Mouse (Mus musculus) gastrocnemius, adult 2 months (tissue): Measurements from ENCODE around the gene Dhrs4. TPM values are rescaled to one million over a fixed set of nuclear protein-coding genes. Genes with fewer than 3 reads are reported as not detected.

ENCODE experiments used
- DNase-seq: peaks from one replicate; pipeline ENCODE4 v3.0.0; 2022
- H3K27ac ChIP-seq: fragments of 200-600 bp; 2 replicates; pipeline ENCODE4 v1.8.1; 2022; ENCODE audit warnings: mild to moderate bottlenecking
- H3K4me3 ChIP-seq: fragments of 200-600 bp; 2 replicates; pipeline ENCODE4 v1.8.1; 2022; ENCODE audit warnings: mild to moderate bottlenecking, moderate library complexity
- CTCF ChIP-seq: fragments of 200-600 bp; IDR thresholded peaks from 2 replicates; pipeline ENCODE4 v1.8.1; 2022; ENCODE audit warnings: antibody characterized with exemption, mild to moderate bottlenecking, moderate library complexity
- intact Hi-C: fragments of 180-260 bp; cut with DNase I; formaldehyde crosslinking; loops from one replicate; pipeline ENCODE4 v1.15.1; 2025
- total RNA-seq, 2 experiments: library from RNA; stranded (reverse); gene quantifications; 2 replicates each; pipeline ENCODE4 v1.2.3; 2021

The Dhrs4 gene
- total RNA-seq, 2 experiments from 2014 or later: 28.4 to 68.7 TPM

DNA sequence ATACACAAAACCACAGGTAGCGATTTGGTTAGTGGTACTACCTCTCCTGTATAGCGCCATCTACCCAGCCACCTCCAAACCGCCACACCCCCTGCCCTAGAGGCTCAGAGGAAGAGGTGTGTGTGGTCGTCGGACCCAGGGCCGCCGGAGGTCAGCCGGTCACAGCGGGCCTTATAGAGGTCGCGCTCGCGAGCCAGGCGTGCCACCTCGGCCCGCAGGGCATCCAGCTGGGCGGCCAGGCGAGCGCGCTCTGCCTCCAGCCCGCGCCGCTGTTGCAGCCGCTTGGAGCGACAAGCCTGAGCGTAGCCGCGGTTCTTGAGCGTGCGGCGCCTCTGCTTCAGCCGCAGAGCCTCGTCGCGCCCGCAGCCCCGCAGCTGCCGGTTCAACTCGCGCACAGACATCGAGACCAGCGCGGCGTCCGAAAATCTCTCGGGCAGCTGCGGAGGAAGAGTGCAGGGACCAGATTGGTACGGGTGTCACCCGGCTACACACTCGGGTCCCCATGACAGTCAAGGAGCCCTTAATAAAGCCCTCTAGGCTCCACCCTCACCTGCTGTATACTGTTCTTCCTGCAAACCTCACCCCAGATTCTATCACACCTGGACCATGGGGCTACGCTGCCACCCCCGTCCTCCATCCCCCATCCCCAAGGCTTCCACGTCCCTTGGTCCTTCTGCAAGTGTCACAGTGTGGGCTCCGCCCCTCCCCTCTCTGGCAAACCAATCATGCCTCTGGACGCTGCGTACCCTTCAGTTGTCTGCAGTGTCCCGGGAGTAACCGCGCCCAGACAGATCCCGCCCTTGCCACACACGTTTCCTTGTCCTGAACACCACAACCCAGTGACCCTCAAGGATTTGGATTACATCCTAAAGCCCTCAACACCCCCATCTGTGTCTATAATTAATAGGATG is 42.1 kb downstream of the Dhrs4 start:
- Histone ChIP-seq H3K27ac (no peak overlapping the region), H3K4me3 (peak overlapping the region; percentile 62)
- DNase-seq: no peak
- TF ChIP-seq CTCF: no peak
- intact Hi-C loops: no loop called here

GRCm38 (mm10) chr14:55524062-55524461 is 45.5 kb downstream of the Dhrs4 start:
- Histone ChIP-seq H3K4me3 (no peak overlapping the region), H3K27ac (no peak overlapping the region)
- DNase-seq: no peak
- no peak for TF ChIP-seq CTCF
- intact Hi-C loops: no loop called here

DNA sequence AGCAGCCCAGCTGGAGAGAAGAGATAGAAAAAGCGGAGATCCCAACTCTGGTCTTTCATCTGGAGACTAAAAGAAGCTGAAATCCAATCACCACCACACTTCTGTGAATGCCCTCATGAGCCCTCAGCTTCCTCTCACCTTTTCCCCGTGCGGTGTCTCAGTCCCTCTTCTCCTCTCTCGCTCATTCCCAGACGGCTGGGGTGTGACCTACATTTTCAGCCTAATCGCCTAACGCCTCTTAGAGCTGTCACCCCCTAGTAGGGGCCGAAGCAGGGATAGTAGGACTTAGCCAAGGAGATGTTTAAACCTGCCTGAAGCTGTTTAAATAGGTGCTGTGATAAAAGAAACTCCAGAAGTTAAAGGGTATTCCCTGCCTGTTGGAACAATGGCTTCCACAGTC is 46.2 kb downstream of the Dhrs4 start, which contains the start of gene Nrl:
Gene Nrl (minus strand): TSS at position 197 of the 400 bp plus-strand sequence.
- TF ChIP-seq CTCF: no peak
- H3K27ac ChIP-seq: no peak within 1 kb of the TSS
- intact Hi-C loops: no loop called here
- H3K4me3 ChIP-seq: no peak within 1 kb of the TSS
- no peak for DNase-seq

GRCm38 (mm10) chr14:55526674-55527073 is 48.1 kb downstream of the Dhrs4 start:
- Histone ChIP-seq H3K4me3 (no peak overlapping the region), H3K27ac (no peak overlapping the region)
- intact Hi-C loops: loop anchor here (2.0 kb wide), 1 partner anchor 30 kb away; no protein-coding TSS in a partner anchor
- DNase-seq: no peak
- no peak for TF ChIP-seq CTCF

DNA sequence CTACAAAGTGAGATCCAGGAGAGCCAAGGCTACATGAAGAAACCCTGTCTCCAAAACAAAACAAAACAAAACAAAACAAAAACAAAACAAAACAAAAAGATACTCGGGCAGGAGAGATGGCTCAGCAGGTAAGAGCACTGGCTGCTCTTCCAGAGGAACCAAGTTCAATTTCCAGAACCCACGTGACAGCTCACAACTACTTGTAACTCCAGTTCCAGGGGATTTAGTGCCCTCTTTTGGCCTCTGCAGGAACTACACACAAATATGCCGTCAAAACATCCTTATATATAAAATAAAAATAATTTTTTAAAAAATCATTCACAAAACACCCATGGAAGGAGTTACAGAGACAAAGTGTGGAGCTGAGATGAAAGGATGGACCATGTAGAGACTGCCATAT is 49.4 kb downstream of the Dhrs4 start:
- Histone ChIP-seq H3K27ac (no peak overlapping the region), H3K4me3 (no peak overlapping the region)
- intact Hi-C loops: loop anchor here (2.0 kb wide), 1 partner anchor 31 kb away; no protein-coding TSS in a partner anchor
- no peak for DNase-seq
- peak; percentile 55 for TF ChIP-seq CTCF

GRCm38 (mm10) chr14:55536116-55536745 is 57.7 kb downstream of the Dhrs4 start:
- TF ChIP-seq CTCF: peak; percentile 68
- DNase-seq: peak; percentile 45
- Histone ChIP-seq H3K27ac (no peak overlapping the region), H3K4me3 (no peak overlapping the region)
- intact Hi-C loops: loop anchor here (2.0 kb wide), 1 partner anchor 39 kb away; no protein-coding TSS in a partner anchor

Other genes with a start within 250 kb of the Dhrs4 start
- gene Carmil3, start 11.9 kb downstream of the Dhrs4 start, total RNA-seq: under 1 TPM; 0.43 to 0.95 TPM
- not detected for gene Cpne6, start 31.7 kb downstream of the Dhrs4 start, total RNA-seq
- gene Nrl, start 46.2 kb downstream of the Dhrs4 start, total RNA-seq: not detected
- gene Pck2, start 61.5 kb downstream of the Dhrs4 start, total RNA-seq: 1 to 10 TPM; 3.5 to 4.2 TPM
- 100 to 1,000 TPM; 129 to 133 TPM for gene Dcaf11, start 81.2 kb downstream of the Dhrs4 start, total RNA-seq
- not detected for gene A730061H03Rik, start 81.6 kb downstream of the Dhrs4 start, total RNA-seq
- gene Fitm1, start 96.9 kb downstream of the Dhrs4 start, total RNA-seq: 100 to 1,000 TPM; 282 to 334 TPM
- gene Psme1, start 99.4 kb downstream of the Dhrs4 start, total RNA-seq: 10 to 100 TPM; 53.3 to 75.5 TPM
- gene Emc9, start 106.5 kb downstream of the Dhrs4 start, total RNA-seq: 10 to 100 TPM; 30.3 to 45.2 TPM
- gene Psme2, start 112.4 kb downstream of the Dhrs4 start, total RNA-seq: 10 to 100 TPM; 33.8 to 54.8 TPM
- gene Rnf31, start 113.0 kb downstream of the Dhrs4 start, total RNA-seq: 10 to 100 TPM; 17.1 to 20.4 TPM
- 1 to 10 TPM; 4.7 to 5.1 TPM for gene Irf9, start 124.8 kb downstream of the Dhrs4 start, total RNA-seq
- gene Rec8, start 139.3 kb downstream of the Dhrs4 start, total RNA-seq: not detected
- 10 to 100 TPM; 73.2 to 81.0 TPM for gene Ipo4, start 157.2 kb downstream of the Dhrs4 start, total RNA-seq
- gene Gm49378, start 159.1 kb downstream of the Dhrs4 start, total RNA-seq: 1 to 10 TPM; 1.1 to 2.3 TPM
- gene Tm9sf1, start 165.0 kb downstream of the Dhrs4 start, total RNA-seq: 10 to 100 TPM; 15.0 to 21.3 TPM
- under 1 TPM; 0.20 to 0.28 TPM for gene Tssk4, start 171.4 kb downstream of the Dhrs4 start, total RNA-seq
- gene Mdp1, start 181.8 kb downstream of the Dhrs4 start, total RNA-seq: 10 to 100 TPM; 17.4 to 23.8 TPM
- 1 to 10 TPM; 2.4 to 3.1 TPM for gene Gmpr2, start 193.2 kb downstream of the Dhrs4 start, total RNA-seq
- 100 to 1,000 TPM; 188 to 211 TPM for gene Nedd8, start 193.4 kb downstream of the Dhrs4 start, total RNA-seq
- gene Tinf2, start 203.1 kb downstream of the Dhrs4 start, total RNA-seq: 10 to 100 TPM; 10.4 to 13.1 TPM
- gene Tgm1, start 235.2 kb downstream of the Dhrs4 start, total RNA-seq: under 1 TPM in 1 of 2 experiments, not detected in 1; 0.11 TPM
- gene Rabggta, start 243.5 kb downstream of the Dhrs4 start, total RNA-seq: 10 to 100 TPM in 1 of 2 experiments, 1 to 10 TPM in 1; 9.8 to 10.6 TPM